Mouse (Mus musculus): ENCODE measurements around the gene Tmem9. TPM values are rescaled to one million over a fixed set of nuclear protein-coding genes. Genes with fewer than 3 reads are reported as not detected.

Gene Tmem9
- 126 and 128 TPM in 2 replicates for polyA plus RNA-seq (2016; fragmentation: Nextera tagmentation; extraction: Ambion mirVana)

GRCm38 (mm10) chr1:136007211-136008158, at the start of gene Tmem9:
Gene Tmem9, plus strand, starts transcription at chr1:136008150.
- ATAC-seq (ENCODE audit: low FRiP score), result peak; percentile 82; the same call in 1 of the 2 replicates
- H3K4me3 ChIP-seq (replicated peaks), result peak within 1 kb of the TSS; percentile 44
- H3K4me2 ChIP-seq, result peak within 1 kb of the TSS; percentile 77
- H3K9ac ChIP-seq, result peak within 1 kb of the TSS; percentile 36
- 1% methylated on average over 37 of the region's 37 CpGs for WGBS
- H3K27me3 ChIP-seq, result peaks cover 32% of the 10 kb centered on the region
- no peak within 1 kb of the TSS for H3K27ac ChIP-seq
- H3K36me3 ChIP-seq (replicated peaks), result no peaks in the 10 kb centered on the region
- peaks cover 12% of the 10 kb centered on the region for H3K4me1 ChIP-seq
- no peaks in the 10 kb centered on the region for H3K9me3 ChIP-seq

GRCm38 (mm10) chr1:135958483-135958882, 49.5 kb upstream of the Tmem9 start:
- ATAC-seq (ENCODE audit: low FRiP score), result no peak
- Histone ChIP-seq H3K9me3 (no peaks in the 10 kb centered on the region), H3K4me3 (replicated peaks) (no peak overlapping the region), H3K4me2 (no peak overlapping the region), H3K27me3 (peaks cover 4% of the 10 kb centered on the region; the same call in 1 of the 2 replicates), H3K27ac (no peak overlapping the region), H3K4me1 (no peaks in the 10 kb centered on the region), H3K36me3 (replicated peaks) (no peaks in the 10 kb centered on the region), H3K9ac (no peak overlapping the region)
- WGBS, result 55% methylated on average over 4 of the region's 4 CpGs

DNA sequence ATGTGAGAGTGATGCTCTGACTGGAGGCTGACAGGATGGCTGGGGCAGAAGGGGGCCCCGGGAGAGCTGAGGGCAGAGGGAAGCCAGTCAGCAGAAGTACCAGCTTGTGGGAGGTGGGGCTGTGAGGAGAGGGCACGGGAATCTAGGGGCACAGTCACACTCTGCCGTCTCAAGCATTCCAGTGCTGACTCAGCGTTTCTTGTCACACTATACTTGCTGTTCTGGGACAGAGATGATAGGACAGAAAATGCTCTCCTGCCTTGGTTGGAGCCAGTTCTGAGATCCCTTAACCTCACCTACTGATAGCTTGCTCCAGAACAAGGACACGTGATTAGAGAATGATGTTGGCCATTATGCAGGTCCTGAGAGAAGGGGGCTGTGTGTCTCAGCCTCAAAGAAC, 44.8 kb upstream of the Tmem9 start:
- Histone ChIP-seq H3K27ac (no peak overlapping the region), H3K36me3 (replicated peaks) (no peaks in the 10 kb centered on the region), H3K27me3 (0 out of 2 replicates have a peak, but pooled peaks cover 4% of the 10 kb centered on the region), H3K9me3 (no peaks in the 10 kb centered on the region), H3K4me2 (no peak overlapping the region), H3K4me3 (replicated peaks) (no peak overlapping the region), H3K4me1 (no peaks in the 10 kb centered on the region), H3K9ac (no peak overlapping the region)
- WGBS, result 76% methylated on average over 5 of the region's 5 CpGs
- no peak for ATAC-seq (ENCODE audit: low FRiP score)

- no peak overlapping the region for H3K4me3 ChIP-seq (replicated peaks)
- H3K27ac ChIP-seq, result no peak overlapping the region
- no peaks in the 10 kb centered on the region for H3K9me3 ChIP-seq
- no peaks in the 10 kb centered on the region for H3K36me3 ChIP-seq (replicated peaks)
- H3K9ac ChIP-seq, result no peak overlapping the region
- H3K4me2 ChIP-seq, result no peak overlapping the region
- H3K4me1 ChIP-seq, result no peaks in the 10 kb centered on the region
- 72% methylated on average over 11 of the region's 11 CpGs for WGBS
- no peak for ATAC-seq (ENCODE audit: low FRiP score)
- H3K27me3 ChIP-seq, result 0 out of 2 replicates have a peak, but pooled peaks cover 4% of the 10 kb centered on the region
Measured at GRCm38 (mm10) chr1:135964561-135964960, 43.4 kb upstream of the Tmem9 start.

DNA sequence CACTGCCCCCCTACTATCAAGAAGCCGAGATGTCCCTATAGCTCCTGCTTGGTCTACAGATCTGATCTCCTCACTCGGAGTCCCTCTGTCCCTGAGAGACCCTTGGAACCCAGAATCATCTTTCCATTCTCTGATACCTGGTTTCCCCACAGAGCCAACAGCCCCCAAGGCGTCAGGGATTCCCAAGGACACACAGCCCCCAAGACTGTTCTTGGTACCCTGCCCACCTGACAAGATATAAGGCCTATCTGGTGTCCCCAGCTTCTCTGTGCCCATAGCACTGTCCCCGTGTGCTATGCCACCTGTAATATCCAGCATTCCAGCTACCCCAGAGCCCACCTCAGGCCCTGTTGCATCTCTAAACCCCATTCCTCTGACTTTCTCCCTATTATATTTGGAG, 40.2 kb upstream of the Tmem9 start:
- H3K27ac ChIP-seq, result no peak overlapping the region
- H3K4me1 ChIP-seq, result no peaks in the 10 kb centered on the region
- no peak for ATAC-seq (ENCODE audit: low FRiP score)
- no peaks in the 10 kb centered on the region for H3K27me3 ChIP-seq
- no peak overlapping the region for H3K4me2 ChIP-seq
- no peak overlapping the region for H3K4me3 ChIP-seq (replicated peaks)
- H3K36me3 ChIP-seq (replicated peaks), result no peaks in the 10 kb centered on the region
- H3K9ac ChIP-seq, result no peak overlapping the region
- WGBS, result 84% methylated on average over 4 of the region's 4 CpGs
- no peaks in the 10 kb centered on the region for H3K9me3 ChIP-seq

DNA sequence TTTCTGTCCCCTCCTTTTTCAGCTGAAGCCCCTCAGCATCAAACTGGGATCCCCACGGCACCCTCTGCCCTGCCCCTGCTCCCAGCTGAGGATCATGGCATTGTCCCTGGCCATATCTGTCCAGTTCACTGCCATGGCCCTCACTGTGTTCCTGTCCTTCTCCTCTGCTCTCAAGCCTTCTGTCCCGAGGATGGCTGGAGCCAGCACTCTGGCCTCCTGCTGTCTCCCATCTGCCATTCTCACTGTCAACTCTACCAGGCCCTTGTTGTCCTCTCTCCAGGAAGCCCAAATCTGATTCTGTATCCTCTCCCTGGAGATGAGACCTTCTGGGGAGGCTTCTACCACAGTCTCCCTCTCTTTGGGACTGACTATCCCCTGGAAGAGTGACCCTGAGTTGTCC, 37.5 kb upstream of the Tmem9 start:
- no peak overlapping the region for H3K9ac ChIP-seq
- H3K27ac ChIP-seq, result no peak overlapping the region
- H3K9me3 ChIP-seq, result no peaks in the 10 kb centered on the region
- H3K36me3 ChIP-seq (replicated peaks), result no peaks in the 10 kb centered on the region
- no peak for ATAC-seq (ENCODE audit: low FRiP score)
- H3K4me3 ChIP-seq (replicated peaks), result no peak overlapping the region
- no peaks in the 10 kb centered on the region for H3K4me1 ChIP-seq
- no peak overlapping the region for H3K4me2 ChIP-seq
- WGBS, result 52% methylated on average over 2 of the region's 2 CpGs
- no peaks in the 10 kb centered on the region for H3K27me3 ChIP-seq

- Histone ChIP-seq H3K9me3 (no peaks in the 10 kb centered on the region), H3K27ac (no peak overlapping the region), H3K27me3 (no peaks in the 10 kb centered on the region), H3K4me1 (no peaks in the 10 kb centered on the region), H3K4me2 (no peak overlapping the region), H3K4me3 (replicated peaks) (no peak overlapping the region), H3K36me3 (replicated peaks) (no peaks in the 10 kb centered on the region), H3K9ac (no peak overlapping the region)
- WGBS, result 96% methylated on average over 3 of the region's 3 CpGs
- no peak for ATAC-seq (ENCODE audit: low FRiP score)
Measured at GRCm38 (mm10) chr1:135972576-135972975, 35.4 kb upstream of the Tmem9 start.

- H3K27me3 ChIP-seq, result peaks cover under 1% of the 10 kb centered on the region; the same call in 1 of the 2 replicates
- no peak for ATAC-seq (ENCODE audit: low FRiP score)
- WGBS, result 72% methylated on average over 5 of the region's 5 CpGs
Measured at GRCm38 (mm10) chr1:135984105-135984504, 23.8 kb upstream of the Tmem9 start.

DNA sequence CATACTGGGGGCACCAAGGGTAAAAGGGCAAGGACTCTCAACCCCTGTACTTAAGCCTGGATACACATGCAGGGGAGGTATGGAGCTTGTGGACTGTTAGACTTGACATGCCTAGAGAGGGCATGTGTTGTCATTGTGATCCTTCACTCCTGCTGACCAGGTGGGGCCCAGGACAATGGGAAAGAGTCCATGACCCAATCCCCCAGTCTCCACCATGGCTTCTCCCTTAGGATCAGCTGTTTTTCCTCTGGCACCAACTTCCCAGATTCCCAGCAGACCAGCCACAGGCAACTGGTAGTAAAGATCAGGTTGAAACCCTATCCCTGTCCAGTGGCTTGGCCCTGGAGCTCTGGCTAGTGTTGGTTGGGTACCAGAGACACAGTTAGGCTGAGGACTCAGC, 18.1 kb upstream of the Tmem9 start:
- no peak overlapping the region for H3K9ac ChIP-seq
- ATAC-seq (ENCODE audit: low FRiP score), result no peak
- H3K27ac ChIP-seq, result no peak overlapping the region
- H3K9me3 ChIP-seq, result no peaks in the 10 kb centered on the region
- peaks cover 4% of the 10 kb centered on the region; the same call in 1 of the 2 replicates for H3K27me3 ChIP-seq
- no peak overlapping the region for H3K4me2 ChIP-seq
- no peak overlapping the region for H3K4me3 ChIP-seq (replicated peaks)
- no peaks in the 10 kb centered on the region for H3K36me3 ChIP-seq (replicated peaks)
- no peaks in the 10 kb centered on the region for H3K4me1 ChIP-seq

More at GRCm38 (mm10) chr1:135984105-135984504, 23.8 kb upstream of the Tmem9 start:
- H3K9me3 ChIP-seq, result no peaks in the 10 kb centered on the region
- H3K27ac ChIP-seq, result no peak overlapping the region
- no peaks in the 10 kb centered on the region for H3K36me3 ChIP-seq (replicated peaks)
- H3K4me1 ChIP-seq, result no peaks in the 10 kb centered on the region
- no peak overlapping the region for H3K4me3 ChIP-seq (replicated peaks)
- no peak overlapping the region for H3K4me2 ChIP-seq
- no peak overlapping the region for H3K9ac ChIP-seq

DNA sequence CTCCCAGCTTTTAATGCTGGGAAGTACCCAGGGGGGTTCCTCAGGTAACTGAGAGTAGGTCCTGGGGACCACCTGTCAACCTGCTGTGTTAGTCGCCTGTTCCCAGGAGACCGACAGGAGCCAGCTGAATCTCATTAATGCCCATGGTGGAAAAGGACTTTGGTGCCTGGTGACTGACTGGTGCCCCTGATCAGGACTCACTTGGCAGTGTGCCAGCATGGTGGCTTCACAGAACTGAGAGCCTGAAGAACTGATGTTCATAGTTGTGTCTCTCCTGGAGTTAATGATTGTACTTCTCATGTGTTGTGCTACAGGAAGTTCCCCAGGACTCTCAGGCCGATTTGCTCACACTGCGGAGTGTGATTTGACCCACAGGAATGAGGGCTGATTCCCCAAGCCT, 14.5 kb upstream of the Tmem9 start:
- Histone ChIP-seq H3K4me3 (replicated peaks) (no peak overlapping the region), H3K36me3 (replicated peaks) (no peaks in the 10 kb centered on the region), H3K9ac (no peak overlapping the region), H3K4me2 (no peak overlapping the region), H3K9me3 (no peaks in the 10 kb centered on the region), H3K27me3 (peaks cover 7% of the 10 kb centered on the region; the same call in 1 of the 2 replicates), H3K27ac (no peak overlapping the region), H3K4me1 (no peaks in the 10 kb centered on the region)
- WGBS, result 77% methylated on average over 4 of the region's 4 CpGs
- ATAC-seq (ENCODE audit: low FRiP score), result no peak

DNA sequence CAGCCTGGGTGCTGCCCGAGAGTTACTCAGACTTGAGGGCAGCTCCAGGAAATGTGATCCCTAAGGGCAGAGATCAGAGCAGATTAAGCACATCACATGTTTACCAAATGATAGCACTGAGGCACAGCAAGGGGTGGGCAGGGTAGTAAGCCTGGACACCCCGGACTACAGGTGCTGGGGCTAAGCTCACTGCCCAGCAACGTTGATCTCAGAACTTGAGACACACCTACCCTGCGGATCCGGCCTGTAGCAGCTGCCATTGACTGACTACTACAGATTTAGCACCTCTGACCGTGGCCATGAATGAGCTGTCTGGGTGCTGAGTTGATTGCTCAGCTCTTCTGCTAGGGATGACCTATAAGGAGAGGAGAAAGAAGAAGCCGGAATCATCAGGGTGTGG, 10.4 kb upstream of the Tmem9 start:
- WGBS, result 73% methylated on average over 7 of the region's 7 CpGs
- Histone ChIP-seq H3K27me3 (peaks cover 4% of the 10 kb centered on the region; the same call in 1 of the 2 replicates), H3K4me1 (no peaks in the 10 kb centered on the region), H3K4me2 (no peak overlapping the region), H3K27ac (no peak overlapping the region), H3K4me3 (replicated peaks) (no peak overlapping the region), H3K36me3 (replicated peaks) (no peaks in the 10 kb centered on the region), H3K9ac (no peak overlapping the region), H3K9me3 (no peaks in the 10 kb centered on the region)
- no peak for ATAC-seq (ENCODE audit: low FRiP score)

DNA sequence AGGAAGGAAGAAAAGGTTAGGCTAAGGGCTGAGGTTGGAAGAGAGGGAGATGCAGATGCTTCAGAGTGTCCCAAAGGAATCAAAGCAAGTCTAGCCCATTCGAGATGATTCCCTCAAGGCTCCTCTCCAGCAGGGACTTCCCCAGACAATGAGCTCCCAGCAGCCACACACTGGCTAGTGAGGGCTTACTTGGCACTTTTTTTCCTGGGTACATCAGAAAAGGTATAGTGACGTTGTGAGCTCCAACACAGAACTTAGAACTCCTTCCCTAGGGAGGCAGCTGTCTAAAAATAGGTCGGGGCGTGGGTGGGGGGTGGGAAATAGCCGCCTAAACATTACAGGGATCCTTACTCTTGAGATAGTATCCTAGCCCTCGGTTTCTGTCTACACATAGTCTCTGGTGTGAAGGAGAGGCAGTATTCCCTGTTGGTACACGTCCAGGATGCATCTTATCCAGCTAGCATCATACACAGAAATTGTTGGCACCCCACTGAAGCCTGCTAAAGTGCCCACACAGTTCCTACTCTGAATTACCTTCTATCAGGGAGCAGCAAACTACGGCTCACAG, 8.1 kb upstream of the Tmem9 start:
- WGBS, result 62% methylated on average over 8 of the region's 8 CpGs
- Histone ChIP-seq H3K9ac (no peak overlapping the region), H3K27ac (no peak overlapping the region), H3K4me1 (no peaks in the 10 kb centered on the region), H3K36me3 (replicated peaks) (no peaks in the 10 kb centered on the region), H3K9me3 (no peaks in the 10 kb centered on the region), H3K4me3 (replicated peaks) (no peak overlapping the region), H3K4me2 (no peak overlapping the region), H3K27me3 (peaks cover 8% of the 10 kb centered on the region)
- no peak for ATAC-seq (ENCODE audit: low FRiP score)
